Mouse (Mus musculus): ENCODE data around the gene Pou2f2. TPM values are rescaled to one million over a fixed set of nuclear protein-coding genes. Genes with fewer than 3 reads are reported as not detected.

The Pou2f2 gene
- polyA plus RNA-seq, 1 experiment: 2.6 TPM

DNA sequence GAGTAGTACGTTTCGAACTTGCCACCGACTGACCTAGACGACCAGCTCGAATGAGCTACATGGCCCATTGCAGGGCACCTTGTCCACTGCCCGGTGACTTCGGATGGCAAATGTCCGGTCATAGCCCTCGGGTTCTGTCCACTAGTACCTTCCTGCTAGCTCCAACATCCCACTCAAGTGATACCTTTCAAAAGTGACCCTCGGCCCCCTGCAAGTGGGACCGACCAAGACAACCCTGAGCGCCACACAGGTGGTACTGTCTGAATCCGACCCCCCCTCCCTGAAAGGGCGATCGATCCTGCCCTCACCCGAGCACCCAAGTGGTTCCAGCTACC lies 39.9 kb upstream of the Pou2f2 start:
- peak overlapping the region; percentile 69 for H3K27ac ChIP-seq (ENCODE audit: insufficient read depth, low read depth, low read length)
- no peak for DNase-seq
- WGBS: 1% methylated on average over 16 of the region's 16 CpGs
- no peaks in the 10 kb centered on the region for H3K27me3 ChIP-seq (replicated peaks; ENCODE audit: control insufficient read depth, insufficient read depth, low read length)
- peak overlapping the region; percentile 86 for H3K4me3 ChIP-seq (ENCODE audit: insufficient read depth, low read depth, low read length)
- H3K4me1 ChIP-seq (ENCODE audit: control insufficient read depth, insufficient read depth, low read length): peaks cover 13% of the 10 kb centered on the region
- TF ChIP-seq POLR2A (IDR thresholded peaks at IDR 0.05; ENCODE audit: low read depth, low read length) (no peak), CTCF (conservative IDR thresholded peaks at IDR 0.05; ENCODE audit: insufficient read depth, insufficient read length, low read depth, low read length) (no peak)
- no peaks in the 10 kb centered on the region for H3K36me3 ChIP-seq (ENCODE audit: control insufficient read depth, insufficient read depth, low read length)

DNA sequence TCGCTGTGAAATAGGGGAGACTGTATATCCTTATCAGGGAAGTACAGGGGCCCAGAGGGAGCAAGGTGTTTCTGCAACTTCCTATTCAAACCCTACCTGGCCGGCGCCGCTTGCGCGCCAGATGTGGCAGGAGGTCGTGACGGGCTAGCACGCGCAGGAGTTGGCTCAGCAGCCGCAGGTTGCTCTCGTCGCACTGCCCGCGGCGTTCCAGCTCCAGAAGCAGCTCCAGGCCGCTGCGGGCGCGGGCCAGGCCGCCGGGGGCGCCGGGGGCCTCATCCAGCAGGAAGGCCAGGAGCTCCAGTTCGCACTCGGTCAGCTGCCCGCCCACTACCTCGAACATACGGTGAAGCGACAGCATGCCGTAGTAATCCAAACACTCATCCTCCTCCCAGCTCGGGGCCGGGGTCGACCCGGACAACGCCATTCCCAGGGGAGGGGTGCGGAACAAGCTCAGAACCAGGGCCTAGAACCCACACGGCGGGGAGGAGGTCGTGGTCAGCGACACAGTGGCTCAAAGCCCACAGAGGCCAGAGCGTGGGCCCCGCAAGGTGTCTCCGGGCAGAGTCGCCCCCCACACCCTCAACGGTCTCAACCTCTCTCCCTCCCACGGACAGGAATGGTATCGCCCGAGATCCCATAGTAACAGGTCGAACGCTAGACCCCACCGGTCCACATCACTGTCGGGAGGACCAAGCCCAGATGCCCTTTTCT lies 39.3 kb upstream of the Pou2f2 start:
- Histone ChIP-seq H3K4me3 (ENCODE audit: insufficient read depth, low read depth, low read length) (peak overlapping the region; percentile 86), H3K27me3 (replicated peaks; ENCODE audit: control insufficient read depth, insufficient read depth, low read length) (no peaks in the 10 kb centered on the region), H3K27ac (ENCODE audit: insufficient read depth, low read depth, low read length) (peak overlapping the region; percentile 69), H3K4me1 (ENCODE audit: control insufficient read depth, insufficient read depth, low read length) (peaks cover 13% of the 10 kb centered on the region), H3K36me3 (ENCODE audit: control insufficient read depth, insufficient read depth, low read length) (no peaks in the 10 kb centered on the region)
- WGBS: 3% methylated on average over 53 of the region's 53 CpGs
- DNase-seq: peak; percentile 51
- TF ChIP-seq POLR2A (IDR thresholded peaks at IDR 0.05; ENCODE audit: low read depth, low read length): no peak
- 0 out of 2 replicates have a peak, but pooled peaks have one; percentile 7 for TF ChIP-seq CTCF (conservative IDR thresholded peaks at IDR 0.05; ENCODE audit: insufficient read depth, insufficient read length, low read depth, low read length)

DNA sequence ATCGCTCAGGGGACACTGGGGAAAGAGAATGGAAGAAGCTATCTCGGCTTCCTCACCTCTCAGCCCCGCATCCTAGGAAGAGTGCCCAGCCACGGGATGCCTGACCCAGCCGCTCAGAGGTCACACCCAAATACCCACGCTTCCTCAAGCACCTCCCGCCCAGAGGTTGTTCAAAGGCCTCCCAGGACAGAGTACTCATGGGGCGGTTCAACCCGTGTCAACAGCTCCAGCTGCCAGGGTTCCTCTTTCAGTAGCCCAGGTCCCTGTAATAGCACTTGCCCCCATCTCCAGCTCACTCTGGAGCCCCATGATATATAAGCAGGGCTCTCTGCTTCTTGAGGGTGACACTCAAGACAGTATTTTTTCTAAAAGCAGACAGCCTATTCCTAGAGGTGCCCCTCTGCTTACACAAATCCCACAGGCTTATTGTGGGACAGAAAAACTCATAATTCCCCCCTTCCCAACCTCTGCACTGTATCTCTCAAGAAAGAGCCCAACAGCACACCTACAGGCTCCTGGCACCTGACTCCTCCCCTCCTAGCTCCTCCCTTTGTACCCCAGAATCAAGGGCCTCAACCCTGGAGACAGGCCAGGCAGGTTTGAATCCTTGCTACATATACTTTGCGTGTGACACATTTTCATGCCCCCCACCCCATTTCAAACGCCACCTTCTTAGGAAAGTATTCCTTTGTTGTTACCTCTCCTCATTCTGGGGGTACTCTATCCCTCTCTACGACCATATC lies 38.3 kb upstream of the Pou2f2 start:
- H3K4me3 ChIP-seq (ENCODE audit: insufficient read depth, low read depth, low read length): no peak overlapping the region
- 56% methylated on average over 12 of the region's 12 CpGs for WGBS
- TF ChIP-seq CTCF (conservative IDR thresholded peaks at IDR 0.05; ENCODE audit: insufficient read depth, insufficient read length, low read depth, low read length) (no peak), POLR2A (IDR thresholded peaks at IDR 0.05; ENCODE audit: low read depth, low read length) (no peak)
- H3K27me3 ChIP-seq (replicated peaks; ENCODE audit: control insufficient read depth, insufficient read depth, low read length): no peaks in the 10 kb centered on the region
- H3K4me1 ChIP-seq (ENCODE audit: control insufficient read depth, insufficient read depth, low read length): peaks cover 13% of the 10 kb centered on the region
- H3K27ac ChIP-seq (ENCODE audit: insufficient read depth, low read depth, low read length): no peak overlapping the region
- H3K36me3 ChIP-seq (ENCODE audit: control insufficient read depth, insufficient read depth, low read length): peaks cover 2% of the 10 kb centered on the region; the same call in 1 of the 2 replicates
- DNase-seq: peak; percentile 73

DNA sequence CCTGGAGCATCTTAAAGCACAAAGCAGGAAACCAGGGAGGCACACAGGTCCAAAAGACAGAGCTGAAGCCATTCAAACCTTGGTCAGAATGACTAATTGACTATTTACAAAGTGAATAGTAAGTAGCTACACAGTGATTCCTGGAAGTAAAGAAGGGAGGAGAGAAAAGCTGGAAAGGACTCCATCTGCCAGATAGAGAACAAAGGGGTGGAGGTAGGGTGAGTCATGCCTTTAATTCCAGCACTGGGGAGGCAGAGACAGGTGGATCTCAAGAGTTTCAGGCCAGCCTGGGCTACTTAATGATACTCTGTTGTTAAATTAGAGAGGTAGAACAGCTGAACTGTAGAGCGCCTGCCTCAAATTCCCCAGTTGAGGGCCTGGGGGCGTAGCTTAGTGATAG lies 34.6 kb upstream of the Pou2f2 start:
- H3K36me3 ChIP-seq (ENCODE audit: control insufficient read depth, insufficient read depth, low read length): peaks cover 5% of the 10 kb centered on the region
- TF ChIP-seq CTCF (conservative IDR thresholded peaks at IDR 0.05; ENCODE audit: insufficient read depth, insufficient read length, low read depth, low read length) (no peak), POLR2A (IDR thresholded peaks at IDR 0.05; ENCODE audit: low read depth, low read length) (no peak)
- H3K4me1 ChIP-seq (ENCODE audit: control insufficient read depth, insufficient read depth, low read length): peaks cover 4% of the 10 kb centered on the region; the same call in 1 of the 2 replicates
- 97% methylated on average over 2 of the region's 2 CpGs for WGBS
- H3K4me3 ChIP-seq (ENCODE audit: insufficient read depth, low read depth, low read length): no peak overlapping the region
- H3K27ac ChIP-seq (ENCODE audit: insufficient read depth, low read depth, low read length): no peak overlapping the region
- no peaks in the 10 kb centered on the region for H3K27me3 ChIP-seq (replicated peaks; ENCODE audit: control insufficient read depth, insufficient read depth, low read length)
- no peak for DNase-seq

DNA sequence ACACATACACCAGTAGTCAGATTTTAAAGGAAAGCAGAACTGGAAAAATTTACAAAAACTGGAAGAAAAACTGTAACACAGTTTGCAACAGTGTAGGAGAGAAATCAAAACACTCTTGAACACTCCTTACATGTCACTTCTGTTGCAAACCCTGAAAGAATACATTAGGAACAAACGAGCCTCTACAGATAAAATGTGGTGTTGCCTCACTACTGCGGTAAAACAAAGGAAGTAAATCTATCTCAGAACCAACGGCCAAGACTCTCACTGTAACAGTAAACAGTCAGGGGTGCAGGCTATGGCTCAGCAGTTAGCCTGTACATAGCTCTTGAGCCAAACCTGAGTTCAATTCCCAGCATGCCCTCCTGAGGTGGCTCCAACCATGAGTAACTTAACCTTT lies 33.6 kb upstream of the Pou2f2 start:
- TF ChIP-seq CTCF (conservative IDR thresholded peaks at IDR 0.05; ENCODE audit: insufficient read depth, insufficient read length, low read depth, low read length): no peak
- TF ChIP-seq POLR2A (IDR thresholded peaks at IDR 0.05; ENCODE audit: low read depth, low read length): no peak
- peaks cover 5% of the 10 kb centered on the region for H3K36me3 ChIP-seq (ENCODE audit: control insufficient read depth, insufficient read depth, low read length)
- H3K27me3 ChIP-seq (replicated peaks; ENCODE audit: control insufficient read depth, insufficient read depth, low read length): no peaks in the 10 kb centered on the region
- DNase-seq: no peak
- H3K4me1 ChIP-seq (ENCODE audit: control insufficient read depth, insufficient read depth, low read length): no peaks in the 10 kb centered on the region; the same call in 1 of the 2 replicates
- 42% methylated on average over 3 of the region's 3 CpGs for WGBS
- H3K27ac ChIP-seq (ENCODE audit: insufficient read depth, low read depth, low read length): no peak overlapping the region
- H3K4me3 ChIP-seq (ENCODE audit: insufficient read depth, low read depth, low read length): no peak overlapping the region

DNA sequence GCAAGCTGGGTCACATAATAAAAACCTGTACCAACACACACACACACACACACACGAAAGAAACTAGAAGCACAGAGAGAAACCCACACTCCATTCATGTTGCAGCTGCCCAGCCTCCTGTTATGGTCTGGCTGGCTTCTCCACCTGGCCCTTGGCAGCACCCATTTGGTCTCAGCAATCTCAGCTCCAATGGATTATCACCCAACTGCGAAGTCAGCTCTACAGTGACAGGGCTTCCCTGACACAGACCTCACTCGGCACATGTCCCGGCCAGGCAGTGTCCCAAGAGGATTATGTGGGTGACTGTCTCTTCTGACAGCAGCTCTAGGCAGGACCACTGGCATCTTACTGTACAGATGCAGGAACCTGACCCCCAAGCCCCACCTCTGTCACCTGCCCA lies 31.0 kb upstream of the Pou2f2 start:
- Histone ChIP-seq H3K4me1 (ENCODE audit: control insufficient read depth, insufficient read depth, low read length) (no peaks in the 10 kb centered on the region), H3K4me3 (ENCODE audit: insufficient read depth, low read depth, low read length) (no peak overlapping the region), H3K36me3 (ENCODE audit: control insufficient read depth, insufficient read depth, low read length) (peaks cover 5% of the 10 kb centered on the region), H3K27ac (ENCODE audit: insufficient read depth, low read depth, low read length) (no peak overlapping the region), H3K27me3 (replicated peaks; ENCODE audit: control insufficient read depth, insufficient read depth, low read length) (no peaks in the 10 kb centered on the region)
- WGBS: 84% methylated on average over 4 of the region's 4 CpGs
- no peak for TF ChIP-seq CTCF (conservative IDR thresholded peaks at IDR 0.05; ENCODE audit: insufficient read depth, insufficient read length, low read depth, low read length)
- TF ChIP-seq POLR2A (IDR thresholded peaks at IDR 0.05; ENCODE audit: low read depth, low read length): no peak
- no peak for DNase-seq

DNA sequence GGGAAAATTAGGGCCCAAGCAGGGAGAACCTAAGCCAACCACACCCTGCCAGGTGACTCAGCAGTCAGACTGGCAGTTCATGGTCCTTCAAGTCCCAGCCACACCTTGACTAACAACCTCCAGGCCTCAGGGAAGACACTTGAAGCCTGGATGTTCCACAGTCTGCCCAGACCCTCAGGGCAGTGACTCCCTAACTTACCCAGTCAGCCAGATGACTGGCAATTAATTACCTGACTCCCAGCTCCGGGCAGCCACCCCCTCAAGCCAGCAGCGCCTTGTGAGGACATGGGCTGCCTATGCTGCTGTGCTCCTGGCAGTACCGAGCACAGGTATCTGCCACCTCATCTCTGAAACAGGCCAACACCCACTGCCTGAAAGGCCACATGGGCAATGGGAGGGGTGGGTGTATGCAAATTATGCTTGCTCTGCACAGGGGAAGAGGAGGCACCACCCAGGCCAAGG lies 29.7 kb upstream of the Pou2f2 start:
- no peak for DNase-seq
- TF ChIP-seq CTCF (conservative IDR thresholded peaks at IDR 0.05; ENCODE audit: insufficient read depth, insufficient read length, low read depth, low read length) (no peak), POLR2A (IDR thresholded peaks at IDR 0.05; ENCODE audit: low read depth, low read length) (no peak)
- no peak overlapping the region for H3K27ac ChIP-seq (ENCODE audit: insufficient read depth, low read depth, low read length)

More for the DNA sequence above, 29.7 kb upstream of the Pou2f2 start:
- WGBS: 48% methylated on average over 3 of the region's 3 CpGs
- Histone ChIP-seq H3K27me3 (replicated peaks; ENCODE audit: control insufficient read depth, insufficient read depth, low read length) (no peaks in the 10 kb centered on the region), H3K36me3 (ENCODE audit: control insufficient read depth, insufficient read depth, low read length) (peaks cover 5% of the 10 kb centered on the region), H3K4me3 (ENCODE audit: insufficient read depth, low read depth, low read length) (no peak overlapping the region), H3K4me1 (ENCODE audit: control insufficient read depth, insufficient read depth, low read length) (no peaks in the 10 kb centered on the region)
